Comparison of ENCODE assay signal across 14 mouse cellular contexts in genomic region chr2:73276141-73276571, GRCm38 (mm10). TPM values are rescaled to one million over a fixed set of nuclear protein-coding genes. Genes with fewer than 3 reads are reported as not detected.
DNase-seq lines count a peak whose midpoint lies in the region; ATAC-seq lines count a peak whose summit lies in the region.
"Had no signal": no experiment of that assay in that cellular context is flagged by ENCODE, and none has a peak within 500 bp of the region (broad histone marks: within the 10 kb centered on the region; RNA-seq: fewer than 3 reads in every experiment).

No protein-coding gene starts in this region.

- no peak for ATAC-seq in embryonic facial prominence, embryonic 15.5 days (ENCODE audit: insufficient number of reproducible peaks, low FRiP score, low TSS enrichment, low read depth)
- no peak for ATAC-seq in limb, embryonic 11.5 days (ENCODE audit: insufficient number of reproducible peaks, low FRiP score, low TSS enrichment, low read depth)

- DNase-seq in thymus, postnatal 0 days (ENCODE audit: low spot score), result peak; percentile 20
- DNase-seq in thymus, adult 18-20 months, result no peak
- peak; percentile 42 for DNase-seq in limb, embryonic 11.5 days (ENCODE audit: low spot score)
- peak; percentile 21 for DNase-seq in splenic B cell, adult 2 months (ENCODE audit: low read depth, low spot score)
- no peak for DNase-seq in spleen, postnatal 4 days (ENCODE audit: low spot score in 2 of 2)
- DNase-seq in spleen, postnatal 36 days (ENCODE audit: low spot score in 2 of 2), result no peak
- DNase-seq in kidney, adult 18-20 months, result no peak
- DNase-seq: adrenal gland, adult 2 months; kidney, postnatal 14 days; liver; right cerebral cortex, adult 18-20 months; thymus, postnatal 14 days had no signal

- H3K4me1 ChIP-seq in embryonic facial prominence, embryonic 15.5 days, result peaks cover 66% of the 10 kb centered on the region
- peaks cover 47% of the 10 kb centered on the region for H3K4me1 ChIP-seq in limb, embryonic 11.5 days (ENCODE audit: control insufficient read depth, insufficient read depth, low read length)

- no peaks in the 10 kb centered on the region for H3K36me3 ChIP-seq in embryonic facial prominence, embryonic 15.5 days
- H3K36me3 ChIP-seq in limb, embryonic 11.5 days (ENCODE audit: control insufficient read depth, insufficient read depth, low read length), result no peaks in the 10 kb centered on the region
- no peaks in the 10 kb centered on the region for H3K36me3 ChIP-seq in splenic B cell, adult 2 months (ENCODE audit: control insufficient read depth, insufficient read depth, low read length, poor library complexity, severe bottlenecking)
- H3K36me3 ChIP-seq: heart, embryonic 15.5 days had no signal

- peak overlapping the region; percentile 5; the same call in 1 of the 2 replicates for H3K4me3 ChIP-seq in embryonic facial prominence, embryonic 15.5 days (replicated peaks)
- no peak overlapping the region for H3K4me3 ChIP-seq in limb, embryonic 11.5 days (ENCODE audit: low read depth, low read length)
- H3K4me3 ChIP-seq: heart, embryonic 15.5 days had no signal

- peak overlapping the region; percentile 6; the same call in 1 of the 2 replicates for H3K4me2 ChIP-seq in embryonic facial prominence, embryonic 15.5 days (replicated peaks)
- H3K4me2 ChIP-seq in limb, embryonic 11.5 days (ENCODE audit: low read depth, severe bottlenecking), result no peak overlapping the region
- H3K4me2 ChIP-seq: heart, embryonic 15.5 days had no signal

- 2% methylated on average over 6 of the region's 6 CpGs for WGBS in embryonic facial prominence, embryonic 15.5 days
- WGBS in limb, embryonic 11.5 days, result 1% methylated on average over 6 of the region's 6 CpGs

- H3K9ac ChIP-seq in embryonic facial prominence, embryonic 15.5 days, result no peak overlapping the region
- H3K9ac ChIP-seq in limb, embryonic 11.5 days (ENCODE audit: low read length), result no peak overlapping the region
- H3K9ac ChIP-seq: heart, embryonic 15.5 days had no signal

- no peak overlapping the region for H3K27ac ChIP-seq in embryonic facial prominence, embryonic 15.5 days (replicated peaks)
- H3K27ac ChIP-seq in limb, embryonic 11.5 days (replicated peaks; ENCODE audit: low read depth, low read length), result no peak overlapping the region
- H3K27ac ChIP-seq: heart, embryonic 15.5 days had no signal

- no peaks in the 10 kb centered on the region for H3K9me3 ChIP-seq in embryonic facial prominence, embryonic 15.5 days (replicated peaks)
- no peaks in the 10 kb centered on the region for H3K9me3 ChIP-seq in limb, embryonic 11.5 days (ENCODE audit: control insufficient read depth, low read length)
- H3K9me3 ChIP-seq: heart, embryonic 15.5 days had no signal

- H3K27me3 ChIP-seq in embryonic facial prominence, embryonic 15.5 days, result peaks cover 62% of the 10 kb centered on the region
- H3K27me3 ChIP-seq in limb, embryonic 11.5 days (ENCODE audit: control insufficient read depth, insufficient read depth, low read length), result peaks cover 67% of the 10 kb centered on the region
- peaks cover 8% of the 10 kb centered on the region for H3K27me3 ChIP-seq in splenic B cell, adult 2 months (ENCODE audit: control insufficient read depth, insufficient read depth, low read length, poor library complexity, severe bottlenecking)

RNA-seq across cellular contexts. Expression of gene Sp9, which starts 4.4 kb away (rescaled TPM):
- 0.03 TPM in 1 of 2 replicates, not detected in the other for polyA plus RNA-seq in thymus, postnatal 0 days (2015; fragmentation: Nextera tagmentation; extraction: Ambion mirVana)
- 2.7 and 2.9 TPM in 2 replicates for polyA plus RNA-seq in embryonic facial prominence, embryonic 15.5 days (2015; fragmentation: Nextera tagmentation; extraction: Ambion mirVana)
- polyA plus RNA-seq in limb, embryonic 11.5 days (2014; fragmentation: Nextera tagmentation; extraction: Ambion mirVana), result 0.87 and 0.92 TPM in 2 replicates
- polyA plus RNA-seq: adrenal gland, adult 2 months; heart, embryonic 15.5 days had no signal

RNA-seq across cellular contexts. Expression of gene Scrn3, which starts 36.2 kb away (rescaled TPM):
- 7.1 and 7.6 TPM in 2 replicates for polyA plus RNA-seq in thymus, postnatal 0 days (2015; fragmentation: Nextera tagmentation; extraction: Ambion mirVana)
- polyA plus RNA-seq in embryonic facial prominence, embryonic 15.5 days (2015; fragmentation: Nextera tagmentation; extraction: Ambion mirVana), result 14.1 and 14.7 TPM in 2 replicates
- polyA plus RNA-seq in limb, embryonic 11.5 days (2014; fragmentation: Nextera tagmentation; extraction: Ambion mirVana), result 17.0 and 17.8 TPM in 2 replicates

RNA-seq across cellular contexts. Expression of gene Cir1, which starts 36.3 kb away (rescaled TPM):
- polyA plus RNA-seq in thymus, postnatal 0 days (2015; fragmentation: Nextera tagmentation; extraction: Ambion mirVana), result 29.7 and 30.9 TPM in 2 replicates
- polyA plus RNA-seq in embryonic facial prominence, embryonic 15.5 days (2015; fragmentation: Nextera tagmentation; extraction: Ambion mirVana), result 23.3 and 26.6 TPM in 2 replicates
- polyA plus RNA-seq in limb, embryonic 11.5 days (2014; fragmentation: Nextera tagmentation; extraction: Ambion mirVana), result 23.9 and 25.7 TPM in 2 replicates

RNA-seq across cellular contexts. Expression of gene Ola1, which starts 57.4 kb away (rescaled TPM):
- polyA plus RNA-seq in thymus, postnatal 0 days (2015; fragmentation: Nextera tagmentation; extraction: Ambion mirVana), result 90.4 and 92.0 TPM in 2 replicates
- 90.7 and 91.1 TPM in 2 replicates for polyA plus RNA-seq in embryonic facial prominence, embryonic 15.5 days (2015; fragmentation: Nextera tagmentation; extraction: Ambion mirVana)
- 117 and 119 TPM in 2 replicates for polyA plus RNA-seq in limb, embryonic 11.5 days (2014; fragmentation: Nextera tagmentation; extraction: Ambion mirVana)

Comparison
In these comparisons a context has a peak if more than half of its experiments do, and no peak if none do; other contexts are left out.
1. DNase-seq: peak in thymus, postnatal 0 days (single experiment), limb, embryonic 11.5 days (single experiment) and splenic B cell, adult 2 months (single experiment); none in thymus, adult 18-20 months (0 of 2), spleen, postnatal 4 days (0 of 2), spleen, postnatal 36 days (0 of 2) and kidney, adult 18-20 months (single experiment).